Mouse (Mus musculus) lung, postnatal 36 days (tissue): ENCODE results near the gene Kctd17.

Source experiments
- DNase-seq: peaks from one replicate; pipeline ENCODE4 v3.0.0; 2022; ENCODE audit warnings: mixed read lengths

Kctd17 gene

DNA sequence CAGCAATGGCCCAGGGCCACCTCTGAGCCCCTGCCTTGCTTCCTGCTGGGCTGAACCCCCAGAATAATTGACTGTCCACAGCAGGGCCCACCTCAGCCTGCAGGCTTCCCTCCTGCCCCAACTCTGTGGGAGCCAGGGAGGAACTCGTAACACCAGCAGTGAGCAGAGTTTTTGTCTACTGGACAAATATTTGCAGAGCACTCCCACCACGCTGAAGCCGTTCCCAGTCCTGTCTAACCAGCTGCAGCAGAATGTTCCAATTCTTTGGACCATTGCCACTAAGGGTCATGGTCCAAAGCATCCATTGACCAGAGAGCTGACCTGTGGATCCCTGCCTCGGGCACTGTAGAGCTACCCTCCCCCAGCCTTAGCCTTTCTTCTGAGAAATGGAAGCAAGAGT lies 11.4 kb upstream of the Kctd17 start:
- peak; percentile 81 for DNase-seq

DNA sequence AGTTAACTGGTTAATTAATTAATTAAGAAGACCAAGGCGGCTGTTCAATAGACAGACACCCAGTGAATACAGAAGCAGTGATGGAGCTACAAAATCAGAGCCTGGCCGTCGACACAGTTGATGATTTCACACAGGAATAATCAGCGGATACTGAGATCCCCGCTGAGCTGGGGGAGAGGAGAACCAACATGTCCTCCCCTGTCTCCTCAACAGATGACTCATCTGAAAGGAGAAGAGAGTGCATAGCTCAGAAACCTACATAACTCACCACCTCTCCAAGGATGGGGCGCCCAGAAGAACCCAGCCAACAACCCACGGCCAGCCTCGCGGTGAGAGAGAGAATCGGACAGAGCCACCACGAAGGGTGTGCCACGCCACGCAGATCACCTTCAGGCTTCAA lies 8.0 kb upstream of the Kctd17 start:
- no peak for DNase-seq

DNA sequence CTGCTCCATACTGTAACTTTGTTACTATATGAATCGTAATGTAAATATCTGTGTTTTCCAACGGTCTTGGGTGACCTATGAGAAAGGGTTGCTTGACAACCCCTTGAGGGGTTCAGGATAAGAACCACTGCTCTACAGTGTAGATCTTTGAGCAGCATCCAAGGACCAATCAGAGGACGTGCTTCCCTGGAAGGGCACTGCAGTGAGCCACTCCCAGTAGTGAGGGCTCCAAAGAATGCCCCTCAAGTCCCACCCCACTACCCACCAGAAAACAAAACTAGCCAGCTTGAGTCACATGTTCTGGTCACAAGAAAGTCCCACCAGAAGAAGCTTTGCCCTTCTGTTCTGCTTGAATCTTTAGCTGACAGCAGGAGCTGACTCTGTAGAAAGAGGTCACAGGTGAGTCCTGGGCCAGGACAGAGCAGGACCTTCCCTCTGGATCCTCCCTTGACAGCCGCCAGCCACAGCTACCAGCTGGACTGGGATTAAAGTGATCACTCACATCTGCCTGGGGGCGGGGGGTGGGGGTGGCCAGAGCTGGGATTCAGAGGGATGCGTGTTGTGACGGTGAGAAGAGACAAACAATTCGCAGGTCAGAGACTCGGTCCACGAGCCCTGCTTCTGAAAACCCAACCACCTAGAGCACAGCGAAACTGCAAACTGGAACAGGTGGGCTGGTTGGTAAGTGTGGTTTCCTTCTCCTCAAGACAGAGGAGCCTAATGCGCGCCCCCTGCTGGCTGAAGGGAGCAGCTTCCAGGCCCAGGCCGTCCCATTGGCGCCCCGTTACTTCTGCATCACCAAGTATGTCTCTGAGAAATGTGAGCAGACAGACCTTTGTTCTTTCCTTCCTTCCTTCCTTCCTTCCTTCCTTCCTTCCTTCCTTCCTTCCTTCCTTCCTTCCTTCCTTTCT lies 6.1 kb upstream of the Kctd17 start:
- peak; percentile 88 for DNase-seq

DNA sequence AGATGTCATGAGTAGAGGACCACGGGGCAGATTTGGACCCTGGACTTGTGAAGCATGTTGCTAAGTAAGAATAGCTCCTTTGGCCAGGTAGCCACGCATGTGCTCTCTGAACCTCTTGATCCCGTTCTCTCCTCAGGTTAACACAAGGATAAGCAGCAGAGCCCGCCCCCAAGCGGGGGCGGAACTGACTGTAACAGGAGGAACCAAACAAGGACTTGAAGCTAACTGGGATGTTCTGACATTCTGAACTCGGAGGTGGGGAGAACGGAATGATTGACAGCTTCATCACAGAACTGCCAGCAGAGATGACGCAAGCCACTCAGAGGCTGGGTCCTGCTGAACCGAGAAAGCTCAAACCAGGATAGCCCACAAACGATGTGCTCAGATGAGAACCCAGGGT lies 3.9 kb upstream of the Kctd17 start:
- DNase-seq = peak; percentile 84

DNA sequence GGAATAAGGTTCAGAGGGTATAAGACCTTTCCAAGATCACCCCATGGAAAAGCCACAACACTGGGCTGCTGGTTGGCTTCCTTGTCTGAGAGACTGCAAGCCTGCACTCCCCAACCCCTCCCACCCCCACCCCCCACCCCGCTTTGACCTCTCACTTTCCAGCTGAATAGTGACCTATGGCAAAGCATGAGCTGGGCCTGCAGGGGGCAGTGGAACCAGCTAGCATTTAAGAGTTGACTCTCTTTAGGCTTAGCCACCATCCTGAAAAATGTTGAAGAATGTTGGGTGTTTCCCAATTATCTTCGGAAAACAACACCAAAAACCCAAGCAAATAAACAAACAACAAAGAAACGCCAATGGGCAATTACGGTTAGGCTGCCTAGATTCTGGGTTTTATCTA lies 3.1 kb upstream of the Kctd17 start:
- DNase-seq = no peak

DNA sequence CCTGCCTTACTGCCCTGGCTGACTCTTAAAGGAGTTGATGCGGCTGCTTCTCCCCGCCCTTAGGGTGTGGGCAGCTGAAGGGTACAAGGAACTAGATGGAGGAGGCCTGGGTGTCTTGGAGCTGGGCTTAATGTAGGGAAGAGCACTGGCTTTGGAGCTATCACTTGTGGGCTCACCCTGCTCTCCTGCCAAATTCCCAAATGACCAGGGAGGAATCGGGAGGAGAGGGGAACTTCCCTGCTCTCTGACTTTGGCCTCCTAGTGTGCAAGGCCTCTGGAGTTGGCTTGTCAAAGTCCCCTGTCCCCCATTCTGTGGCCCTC lies 735 bp downstream of the Kctd17 start:
- no peak for DNase-seq

DNA sequence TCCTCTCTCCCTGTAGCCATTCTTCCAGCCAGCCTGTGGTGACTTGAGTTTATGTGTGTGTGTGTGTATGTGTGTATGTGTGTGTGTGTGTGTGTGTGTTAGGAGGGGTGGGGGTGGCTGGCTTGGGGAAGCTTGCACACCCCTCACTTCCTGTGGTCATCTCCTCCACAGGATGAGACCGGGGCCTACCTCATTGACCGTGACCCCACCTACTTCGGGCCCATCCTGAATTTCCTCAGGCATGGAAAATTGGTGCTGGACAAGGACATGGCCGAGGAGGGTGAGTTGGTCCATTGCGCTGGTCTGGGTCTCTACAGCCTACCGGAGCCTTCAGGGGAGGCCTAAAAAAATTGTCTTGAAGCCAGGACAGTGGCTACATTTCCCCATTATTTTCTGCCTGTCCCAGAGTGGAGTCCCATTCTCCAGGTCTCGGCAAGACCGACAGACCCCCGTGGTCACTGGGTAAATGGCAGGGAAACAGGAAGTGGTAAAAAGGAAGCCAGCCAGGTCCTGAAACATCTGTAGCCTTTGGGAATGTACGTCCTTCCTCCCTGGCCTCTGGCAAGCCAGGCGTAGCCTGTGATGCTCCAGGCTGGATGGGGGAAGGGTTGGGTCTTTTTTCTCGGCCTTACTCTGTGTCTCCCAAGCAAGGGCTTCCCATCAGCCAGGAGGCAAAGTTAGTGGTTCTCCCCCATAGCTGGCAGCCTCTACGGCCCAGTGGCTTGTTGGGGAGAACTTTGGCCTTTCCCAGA lies 1.7 kb downstream of the Kctd17 start:
- no peak for DNase-seq

DNA sequence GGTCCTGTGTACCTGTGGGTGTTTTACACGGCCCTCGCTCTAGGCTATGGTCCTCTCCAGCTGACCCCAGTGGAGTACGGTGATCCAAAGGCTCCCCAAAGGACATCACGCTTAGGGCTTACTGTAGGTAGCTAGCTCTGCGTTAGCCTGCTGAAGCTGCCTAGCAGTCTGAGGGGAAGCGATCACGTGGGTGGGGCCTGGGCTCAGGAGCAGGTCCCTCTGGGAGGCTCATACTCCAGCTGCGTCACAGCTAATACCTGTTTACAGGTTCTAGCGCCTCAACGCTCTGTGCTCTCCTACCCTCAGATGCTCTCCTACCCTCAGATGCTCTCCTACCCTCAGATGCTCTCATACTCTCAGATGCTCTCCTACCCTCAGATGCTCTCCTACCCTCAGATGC lies 2.5 kb downstream of the Kctd17 start:
- DNase-seq = no peak

DNA sequence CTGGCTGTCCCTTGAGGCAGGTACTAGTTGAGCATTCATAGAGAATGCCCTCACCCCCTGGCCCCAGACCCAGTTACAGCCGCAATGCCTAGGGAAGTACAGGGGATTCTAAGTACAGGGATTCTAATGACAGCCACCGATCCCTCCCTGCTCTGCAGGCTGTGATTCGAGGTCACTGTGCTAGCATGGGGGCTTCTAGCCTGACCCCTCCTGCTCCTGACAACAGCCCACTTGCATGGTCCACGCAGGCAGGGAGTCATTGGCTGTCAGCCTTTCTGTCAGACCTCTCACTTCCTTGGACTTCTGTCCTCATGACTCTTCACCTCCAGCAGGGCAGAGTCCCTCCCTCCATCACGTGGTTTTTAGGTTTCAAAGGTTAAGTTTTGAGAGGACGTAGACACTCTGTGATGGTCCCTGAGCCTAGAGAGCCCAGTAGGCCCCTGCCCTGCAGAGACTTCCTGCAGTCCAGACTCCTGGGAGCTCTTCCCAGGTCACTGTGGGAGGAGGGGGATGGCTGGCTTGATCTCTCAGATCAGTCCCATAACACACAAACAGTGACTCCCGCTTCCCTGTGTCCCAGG lies 3.3 kb downstream of the Kctd17 start:
- no peak for DNase-seq

DNA sequence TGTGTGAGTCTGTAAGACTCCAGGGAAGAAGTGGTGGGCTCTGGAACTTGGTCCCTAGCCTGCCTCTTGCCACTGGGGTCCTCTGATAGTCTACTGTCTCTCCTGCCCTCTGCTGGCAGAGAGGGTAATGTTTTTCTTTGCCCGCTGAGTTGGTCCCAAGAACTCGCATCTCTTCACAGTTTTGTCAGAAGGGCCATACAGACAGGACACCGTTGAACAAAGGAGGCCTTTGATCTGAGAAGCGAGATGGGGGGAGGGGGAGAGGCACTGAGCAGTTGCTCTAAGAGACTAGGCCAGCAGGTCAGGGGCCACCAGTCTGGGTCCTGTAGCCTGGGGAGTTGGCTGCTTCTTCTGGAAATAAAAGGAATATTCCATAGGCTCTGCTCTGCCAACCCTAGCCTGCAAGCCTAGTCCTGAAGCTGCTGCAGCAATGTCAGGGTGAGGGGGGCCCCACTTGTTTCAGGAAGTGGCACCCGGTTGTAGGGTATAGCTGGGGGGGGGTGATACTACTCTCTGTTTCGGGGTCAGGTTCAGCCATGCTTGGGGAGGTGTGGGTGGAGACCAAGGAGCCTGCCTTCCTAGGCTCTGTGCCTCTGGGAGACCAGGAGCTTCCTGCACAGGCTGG lies 6.6 kb downstream of the Kctd17 start:
- peak; percentile 53 for DNase-seq

DNA sequence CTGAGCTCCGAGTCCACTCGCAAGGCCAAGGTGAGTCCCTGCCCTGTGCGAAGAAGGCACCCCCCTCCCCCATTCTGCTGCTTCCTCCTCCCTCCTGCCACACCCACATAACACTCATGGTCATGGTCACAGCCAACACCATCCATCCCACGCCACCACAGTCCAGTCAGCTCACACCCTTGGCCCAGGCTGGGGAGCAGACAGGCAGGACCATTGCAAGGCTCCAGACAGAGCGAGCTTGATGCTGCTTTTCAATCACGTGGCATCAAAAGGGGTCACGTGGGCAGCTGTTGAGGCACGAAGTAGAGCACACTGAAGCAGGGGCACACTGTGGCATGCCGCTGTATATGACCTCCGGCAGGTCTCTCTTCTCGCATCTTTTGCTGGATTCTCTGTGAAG lies 7.3 kb downstream of the Kctd17 start:
- no peak for DNase-seq

DNA sequence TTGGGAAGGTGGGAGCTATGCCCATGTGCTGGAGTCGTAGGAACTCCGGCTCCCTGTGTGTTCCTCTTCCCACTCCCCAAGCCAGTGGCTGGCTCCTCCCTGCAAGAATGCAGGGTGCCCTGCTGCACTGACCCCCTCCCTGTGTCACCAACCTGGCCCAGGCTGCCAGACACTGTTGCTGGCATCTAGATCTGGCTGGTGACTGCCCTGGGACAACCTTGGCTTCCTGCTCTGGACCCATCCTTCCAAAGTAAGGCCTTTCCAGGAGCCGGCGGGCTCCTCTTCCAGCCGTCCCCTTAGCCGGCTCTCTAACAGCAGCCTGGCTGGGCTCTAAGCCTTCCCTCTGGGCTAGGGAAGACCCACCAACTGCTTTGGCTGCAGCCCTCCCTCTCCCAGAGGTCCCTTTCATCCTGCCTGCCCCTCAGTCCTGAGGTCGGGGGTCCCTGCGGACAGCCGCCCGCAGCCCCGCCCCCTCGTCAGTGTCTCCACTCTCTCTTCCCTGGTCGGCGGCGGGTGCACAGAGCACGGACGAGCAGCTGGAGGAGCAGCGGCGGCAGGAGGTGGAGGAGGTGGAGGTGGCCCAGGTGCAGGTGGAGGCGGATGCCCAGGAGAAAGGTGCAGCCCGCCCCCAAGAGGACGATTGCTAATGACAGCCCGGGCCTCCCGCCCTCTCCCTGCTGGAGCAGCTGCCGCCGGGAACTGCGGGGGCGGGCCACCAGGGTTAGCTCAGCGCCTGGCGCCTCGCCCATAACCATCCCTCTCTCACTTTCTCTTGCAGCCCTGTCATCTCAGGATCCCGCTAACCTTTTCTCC lies 8.2 kb downstream of the Kctd17 start:
- DNase-seq = peak; percentile 87

DNA sequence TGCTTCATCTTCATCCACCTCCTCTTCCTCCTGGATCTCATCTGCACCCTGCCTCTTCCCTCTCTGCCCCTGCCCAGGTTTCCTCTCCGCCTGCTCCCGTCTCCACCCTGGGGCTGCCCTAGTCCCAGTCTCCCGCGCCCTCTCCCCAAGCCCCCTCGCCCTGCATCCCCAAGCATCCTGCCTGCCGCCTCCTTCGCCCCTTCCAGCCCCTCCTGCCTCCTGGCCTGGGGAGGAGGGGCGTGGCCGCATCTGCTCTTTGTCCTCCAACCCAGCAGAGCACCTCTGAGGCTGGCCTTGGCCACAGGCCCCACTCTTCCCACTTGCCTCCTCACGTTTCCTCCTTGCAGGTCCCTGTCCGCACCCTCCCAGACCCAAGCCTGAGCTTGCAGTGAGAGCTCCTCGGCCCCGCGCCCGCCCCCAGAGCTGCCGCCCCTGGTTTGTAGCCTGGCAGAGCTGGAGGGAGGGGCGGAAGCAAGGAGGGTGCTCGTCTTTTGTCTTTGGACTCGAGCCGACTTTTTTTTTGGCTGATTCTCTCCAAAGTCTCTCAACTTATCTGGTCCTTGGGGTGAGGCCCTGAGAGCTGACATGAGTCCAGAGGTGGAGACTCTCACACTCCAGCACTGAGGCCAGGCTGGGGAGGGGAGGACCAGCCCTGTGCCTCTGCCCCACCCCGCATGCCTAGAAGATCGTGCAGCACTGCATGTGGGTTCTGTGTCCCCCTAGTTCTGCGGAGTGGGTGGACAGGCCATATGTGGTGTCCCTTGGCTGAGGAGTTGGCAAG lies 9.1 kb downstream of the Kctd17 start:
- DNase-seq = peak; percentile 39

DNA sequence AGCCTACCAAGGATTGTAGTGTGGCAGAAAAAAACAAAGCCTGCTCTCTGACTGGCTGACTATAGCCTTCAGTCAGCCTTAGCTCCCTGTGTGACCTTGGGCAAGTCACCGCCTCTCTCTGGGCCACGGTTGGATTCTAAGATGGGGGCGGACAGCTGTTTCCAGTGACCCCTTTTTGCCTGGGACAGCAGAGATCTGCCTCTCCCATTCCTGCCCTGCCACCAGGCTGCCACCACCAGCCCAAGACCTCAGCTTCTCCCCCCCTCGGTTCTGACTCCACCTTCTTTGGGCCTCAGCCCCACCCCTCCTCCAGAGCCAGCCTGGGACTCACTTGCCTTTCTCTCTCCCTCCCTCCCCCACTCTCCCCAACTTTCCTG lies 9.6 kb downstream of the Kctd17 start:
- DNase-seq = no peak

DNA sequence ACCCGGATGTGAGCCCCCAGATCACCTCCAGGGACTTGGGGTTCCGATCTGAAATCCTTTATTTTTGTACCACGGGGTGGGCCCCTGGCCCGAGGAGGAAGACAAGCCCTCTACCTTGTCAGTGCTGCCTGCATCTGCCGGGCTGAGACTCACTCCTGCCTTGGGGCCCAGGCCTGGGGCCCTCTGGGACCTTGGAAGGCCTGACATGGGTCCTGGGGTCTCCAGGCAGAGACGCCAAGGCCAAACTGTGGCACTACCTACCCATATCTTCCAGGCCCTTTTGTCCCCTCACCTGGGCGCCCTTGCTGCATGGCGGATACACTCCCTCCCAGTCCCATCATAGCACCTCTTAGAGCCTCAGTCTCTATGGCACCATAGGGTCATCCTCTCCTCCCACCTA lies 10.1 kb downstream of the Kctd17 start:
- no peak for DNase-seq

DNA sequence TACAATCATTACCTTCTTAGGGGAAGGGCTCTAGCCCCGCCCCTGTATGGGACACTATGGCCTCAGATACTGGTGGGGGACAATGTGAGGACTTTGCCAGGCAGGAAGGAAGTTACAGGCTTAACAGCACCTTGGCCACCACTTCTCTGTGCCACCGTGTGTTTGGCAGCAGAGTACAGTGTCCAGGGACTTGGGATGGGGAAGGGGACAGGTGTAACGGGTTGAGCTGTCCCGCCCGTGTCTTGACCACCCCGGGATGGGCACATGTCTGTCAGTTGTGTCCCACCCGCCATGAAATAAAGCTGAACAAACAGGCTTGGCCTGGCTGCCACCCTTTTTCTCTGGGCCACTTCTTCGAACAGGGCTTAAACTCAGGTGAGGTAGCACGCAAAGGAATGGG lies 10.6 kb downstream of the Kctd17 start:
- no peak for DNase-seq

DNA sequence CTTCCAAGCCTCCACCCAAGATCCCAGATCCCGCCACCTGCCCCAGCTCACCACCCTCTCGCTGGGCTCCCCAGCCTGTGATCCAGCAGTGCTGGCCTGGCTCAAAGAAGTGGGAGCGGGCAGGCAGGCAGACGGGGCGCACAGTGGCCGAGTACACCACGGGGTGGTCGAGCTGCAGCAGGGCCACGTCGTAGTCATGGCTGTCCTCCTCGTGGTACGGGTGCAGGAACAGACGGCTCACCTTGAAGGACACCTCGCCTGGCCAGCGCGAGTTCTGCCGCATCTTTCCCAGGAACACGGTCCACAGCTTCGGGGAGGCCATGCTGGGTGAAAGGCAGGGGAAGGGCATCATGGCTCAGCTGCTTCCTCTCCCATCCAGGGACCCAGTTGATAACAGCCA lies 13.9 kb downstream of the Kctd17 start:
- DNase-seq = no peak

DNA sequence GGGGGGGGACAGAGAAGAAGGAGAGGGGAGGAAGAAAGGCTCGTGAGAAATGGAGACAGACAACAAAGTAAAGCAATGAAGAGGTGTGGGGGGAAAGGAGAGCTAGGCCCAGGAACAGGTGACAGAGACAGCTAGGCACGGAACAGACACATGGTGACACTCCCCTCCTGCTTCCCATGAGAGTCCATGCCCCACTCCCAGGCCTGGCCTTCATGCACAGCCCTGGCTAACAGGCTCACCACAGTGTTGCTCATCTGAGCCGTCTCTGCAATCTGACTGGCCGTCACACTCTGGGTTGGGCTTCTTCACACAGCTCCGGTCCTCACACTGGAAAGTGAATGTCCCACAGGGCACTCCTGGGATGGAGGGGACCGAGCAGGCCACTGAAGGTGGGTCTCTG lies 15.5 kb downstream of the Kctd17 start:
- DNase-seq = no peak

DNA sequence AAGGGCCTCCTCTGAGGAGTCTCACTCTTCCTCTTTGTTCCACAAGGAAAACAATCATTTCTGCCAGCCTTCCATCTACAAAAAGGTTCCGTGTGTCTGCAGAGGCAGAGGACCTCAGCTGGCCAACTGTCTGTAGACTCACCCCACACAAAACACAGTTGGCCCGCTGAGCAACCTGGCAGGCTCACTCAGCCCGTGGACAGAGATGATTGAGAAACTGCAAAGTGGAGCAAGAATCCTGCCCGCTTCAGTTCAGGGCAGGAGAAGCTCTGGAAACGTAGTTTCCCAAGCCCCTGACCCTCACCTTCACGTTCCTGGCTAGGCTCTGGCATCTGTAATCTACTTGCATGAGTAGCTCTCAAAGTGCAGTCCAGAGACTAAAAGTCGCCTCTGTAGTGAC lies 18.8 kb downstream of the Kctd17 start:
- no peak for DNase-seq

DNA sequence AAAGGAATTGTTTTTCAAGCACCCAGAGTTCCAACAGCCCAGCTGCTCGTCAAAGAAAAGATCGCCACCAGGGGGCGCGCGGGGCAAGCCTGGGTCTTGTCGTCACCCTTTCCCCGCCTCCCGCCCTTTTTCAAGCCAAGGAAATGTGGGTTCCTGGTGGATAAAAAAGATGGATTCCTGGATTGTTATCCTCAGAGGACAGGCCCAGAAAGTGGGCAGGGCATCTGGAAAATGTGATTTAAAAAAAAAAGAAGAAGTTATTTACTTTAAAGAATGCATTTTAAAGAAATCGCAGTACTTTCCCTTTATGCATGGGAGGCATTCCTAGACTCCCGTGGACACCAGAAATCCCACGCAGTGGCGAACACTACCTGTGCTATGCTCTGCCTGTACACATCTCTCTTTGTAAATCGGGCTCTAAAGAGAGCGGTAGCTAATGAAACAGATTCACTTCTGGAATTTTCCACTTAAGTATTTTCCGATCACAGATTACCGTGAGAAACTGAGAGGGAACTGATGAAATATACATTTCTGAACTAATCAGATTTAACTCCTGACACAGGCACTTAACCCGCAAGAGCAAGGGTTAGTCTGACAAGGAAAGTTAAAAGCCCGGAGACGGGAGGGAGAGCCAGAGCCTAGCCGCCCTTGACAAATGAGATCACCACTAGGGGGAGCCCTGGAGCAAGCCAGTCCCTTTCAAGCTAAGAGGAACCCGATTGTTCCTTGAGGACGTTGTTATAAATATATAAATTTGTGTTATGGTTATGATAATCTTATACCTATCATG lies 19.6 kb downstream of the Kctd17 start:
- peak; percentile 99 for DNase-seq

DNA sequence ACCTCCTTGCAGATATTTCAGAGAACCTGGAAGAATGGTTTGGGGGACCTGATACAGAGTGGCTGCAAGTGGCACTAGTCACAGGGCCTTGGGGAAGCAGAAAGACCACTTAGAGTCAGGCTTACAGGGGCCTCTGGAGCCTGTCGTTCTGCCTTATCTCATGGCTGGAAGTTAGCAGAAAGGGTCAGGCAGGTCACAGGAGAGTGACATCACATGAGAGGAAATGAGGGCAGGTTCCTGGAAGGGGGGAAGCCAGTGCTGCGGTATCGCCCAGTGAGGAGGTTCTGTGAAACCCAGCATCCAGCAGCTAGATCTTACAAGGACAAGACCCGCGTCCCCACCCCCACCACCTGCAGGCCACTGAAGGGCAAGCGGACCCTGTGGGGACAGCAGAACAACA lies 20.8 kb downstream of the Kctd17 start:
- no peak for DNase-seq
